Mouse (Mus musculus): Measurements from ENCODE around the gene Il18bp. TPM values are rescaled to one million over a fixed set of nuclear protein-coding genes. Genes with fewer than 3 reads are reported as not detected.
A peak's percentile ranks its signal among the peaks of the same experiment; 100 is the strongest.

Gene Il18bp
- polyA plus RNA-seq, 1 experiment from 2014 or later: 5.2 TPM

DNA sequence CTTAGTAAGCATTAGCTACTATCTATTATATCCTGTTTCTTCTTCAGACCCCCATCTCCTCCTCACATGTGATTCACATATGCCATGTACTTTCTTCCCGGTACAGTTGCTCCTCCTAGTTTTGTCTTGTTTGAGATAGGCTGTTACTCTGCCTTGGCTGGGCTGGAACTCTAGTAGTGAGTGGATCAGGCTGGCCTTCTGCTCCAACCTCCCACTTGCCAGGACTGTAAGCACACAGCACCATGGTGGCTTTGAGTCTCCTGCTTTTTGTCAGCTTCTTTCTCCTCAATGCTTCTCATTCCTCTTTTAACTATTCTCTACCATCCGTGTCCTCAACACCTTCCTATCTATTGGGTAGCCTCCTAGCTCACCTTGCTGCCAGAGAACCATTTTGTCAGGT, 49.7 kb downstream of the Il18bp start:
- Histone ChIP-seq H3K27me3 (replicated peaks; ENCODE audit: control insufficient read depth, insufficient read depth, low read length) (no peaks in the 10 kb centered on the region), H3K4me3 (ENCODE audit: low read depth, low read length) (no peak overlapping the region), H3K4me2 (replicated peaks; ENCODE audit: low read depth) (peak overlapping the region; percentile 88; the same call in 1 of the 2 replicates), H3K36me3 (ENCODE audit: control insufficient read depth, insufficient read depth) (no peaks in the 10 kb centered on the region), H3K4me1 (replicated peaks; ENCODE audit: control insufficient read depth, insufficient read depth, low read length) (peaks cover 13% of the 10 kb centered on the region), H3K27ac (ENCODE audit: low read depth, low read length) (no peak overlapping the region), H3K9me3 (ENCODE audit: control insufficient read depth) (no peaks in the 10 kb centered on the region), H3K9ac (ENCODE audit: low read depth, low read length) (no peak overlapping the region)
- 60% methylated on average over 2 of the region's 2 CpGs for WGBS
- no peak for TF ChIP-seq CTCF (IDR thresholded peaks at IDR 0.05; ENCODE audit: low read depth)
- ATAC-seq: no peak

- WGBS: 97% methylated on average over 1 of the region's 1 CpGs
- Histone ChIP-seq H3K4me3 (ENCODE audit: low read depth, low read length) (no peak overlapping the region), H3K4me1 (replicated peaks; ENCODE audit: control insufficient read depth, insufficient read depth, low read length) (peaks cover 5% of the 10 kb centered on the region), H3K9ac (ENCODE audit: low read depth, low read length) (no peak overlapping the region), H3K4me2 (replicated peaks; ENCODE audit: low read depth) (no peak overlapping the region), H3K27me3 (replicated peaks; ENCODE audit: control insufficient read depth, insufficient read depth, low read length) (no peaks in the 10 kb centered on the region), H3K27ac (ENCODE audit: low read depth, low read length) (no peak overlapping the region), H3K36me3 (ENCODE audit: control insufficient read depth, insufficient read depth) (no peaks in the 10 kb centered on the region), H3K9me3 (ENCODE audit: control insufficient read depth) (no peaks in the 10 kb centered on the region)
- no peak for TF ChIP-seq CTCF (IDR thresholded peaks at IDR 0.05; ENCODE audit: low read depth)
- ATAC-seq: no peak
Observed at GRCm38 (mm10) chr7:101967256-101967655, 51.2 kb downstream of the Il18bp start.

DNA sequence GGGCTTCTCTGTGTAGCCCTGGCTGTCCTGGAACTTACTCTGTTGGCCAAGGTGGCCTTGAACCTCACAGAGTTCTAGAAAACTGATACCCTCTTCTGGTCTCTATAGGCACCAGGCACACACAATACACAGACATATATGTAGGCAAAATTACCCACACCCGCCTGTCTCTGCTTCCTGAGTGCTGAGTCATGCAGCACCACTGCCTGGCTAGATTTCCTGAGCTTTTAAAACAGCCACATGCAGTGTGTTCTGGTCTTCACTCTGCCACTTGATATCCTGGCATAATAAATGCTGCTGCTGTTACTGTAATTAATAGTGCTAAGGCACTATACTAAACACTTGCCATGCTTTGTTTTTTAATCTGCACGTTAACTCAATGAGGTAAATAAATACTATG, 52.9 kb downstream of the Il18bp start:
- Histone ChIP-seq H3K9me3 (ENCODE audit: control insufficient read depth) (no peaks in the 10 kb centered on the region), H3K4me2 (replicated peaks; ENCODE audit: low read depth) (no peak overlapping the region), H3K9ac (ENCODE audit: low read depth, low read length) (no peak overlapping the region), H3K27ac (ENCODE audit: low read depth, low read length) (no peak overlapping the region), H3K27me3 (replicated peaks; ENCODE audit: control insufficient read depth, insufficient read depth, low read length) (no peaks in the 10 kb centered on the region), H3K36me3 (ENCODE audit: control insufficient read depth, insufficient read depth) (no peaks in the 10 kb centered on the region), H3K4me1 (replicated peaks; ENCODE audit: control insufficient read depth, insufficient read depth, low read length) (no peaks in the 10 kb centered on the region; the same call in 1 of the 2 replicates), H3K4me3 (ENCODE audit: low read depth, low read length) (no peak overlapping the region)
- ATAC-seq: no peak
- no peak for TF ChIP-seq CTCF (IDR thresholded peaks at IDR 0.05; ENCODE audit: low read depth)
- 40% methylated on average over 2 of the region's 2 CpGs for WGBS

Other genes starting within 250 kb of the Il18bp start
- gene Phox2a, start 200.4 kb downstream of the Il18bp start, polyA plus RNA-seq (2015; fragmentation: Nextera tagmentation; extraction: Ambion mirVana): 2.7 and 3.2 TPM in 2 replicates
- 18.2 and 25.8 TPM in 2 replicates for gene Inppl1, start 180.5 kb downstream of the Il18bp start, polyA plus RNA-seq (2015; fragmentation: Nextera tagmentation; extraction: Ambion mirVana)
- 1.1 and 1.2 TPM in 2 replicates for gene Folr2, start 161.5 kb downstream of the Il18bp start, polyA plus RNA-seq (2015; fragmentation: Nextera tagmentation; extraction: Ambion mirVana)
- gene Anapc15, start 155.0 kb downstream of the Il18bp start, polyA plus RNA-seq (2015; fragmentation: Nextera tagmentation; extraction: Ambion mirVana): 56.2 and 58.1 TPM in 2 replicates
- gene Folr1, start 147.9 kb downstream of the Il18bp start, polyA plus RNA-seq (2015; fragmentation: Nextera tagmentation; extraction: Ambion mirVana): 521 and 623 TPM in 2 replicates
- 179 TPM in 2 replicates for gene Lamtor1, start 112.8 kb downstream of the Il18bp start, polyA plus RNA-seq (2015; fragmentation: Nextera tagmentation; extraction: Ambion mirVana)
- 0.20 and 0.25 TPM in 2 replicates for gene Tomt, start 112.3 kb downstream of the Il18bp start, polyA plus RNA-seq (2015; fragmentation: Nextera tagmentation; extraction: Ambion mirVana)
- gene Lrrc51, start 84.8 kb downstream of the Il18bp start, polyA plus RNA-seq (2015; fragmentation: Nextera tagmentation; extraction: Ambion mirVana): 3.1 and 3.6 TPM in 2 replicates
- gene Numa1, start 84.6 kb downstream of the Il18bp start, polyA plus RNA-seq (2015; fragmentation: Nextera tagmentation; extraction: Ambion mirVana): 17.0 and 19.2 TPM in 2 replicates
- gene Rnf121, start 46.8 kb upstream of the Il18bp start, polyA plus RNA-seq (2015; fragmentation: Nextera tagmentation; extraction: Ambion mirVana): 21.9 and 22.3 TPM in 2 replicates
- 4.4 and 6.1 TPM in 2 replicates for gene Xndc1, start 46.8 kb upstream of the Il18bp start, polyA plus RNA-seq (2015; fragmentation: Nextera tagmentation; extraction: Ambion mirVana)
- 0.16 TPM in 1 of 2 replicates, not detected in the other for gene Xntrpc, start 47.0 kb upstream of the Il18bp start, polyA plus RNA-seq (2015; fragmentation: Nextera tagmentation; extraction: Ambion mirVana)
- gene Trpc2, start 64.4 kb upstream of the Il18bp start, polyA plus RNA-seq (2015; fragmentation: Nextera tagmentation; extraction: Ambion mirVana): 0.05 TPM in 1 of 2 replicates, not detected in the other
- 0.13 TPM in 1 of 2 replicates, not detected in the other for gene Art1, start 83.1 kb upstream of the Il18bp start, polyA plus RNA-seq (2015; fragmentation: Nextera tagmentation; extraction: Ambion mirVana)
- 0.09 and 0.20 TPM in 2 replicates for gene Art5, start 90.8 kb upstream of the Il18bp start, polyA plus RNA-seq (2015; fragmentation: Nextera tagmentation; extraction: Ambion mirVana)
- not detected in 2 replicates for gene Chrna10, start 98.1 kb upstream of the Il18bp start, polyA plus RNA-seq (2015; fragmentation: Nextera tagmentation; extraction: Ambion mirVana)
- 13.3 and 14.8 TPM in 2 replicates for gene Nup98, start 191.5 kb upstream of the Il18bp start, polyA plus RNA-seq (2015; fragmentation: Nextera tagmentation; extraction: Ambion mirVana)
- 34.9 and 35.0 TPM in 2 replicates for gene Pgap2, start 191.5 kb upstream of the Il18bp start, polyA plus RNA-seq (2015; fragmentation: Nextera tagmentation; extraction: Ambion mirVana)
- gene Rhog, start 237.4 kb upstream of the Il18bp start, polyA plus RNA-seq (2015; fragmentation: Nextera tagmentation; extraction: Ambion mirVana): 74.2 and 78.1 TPM in 2 replicates
- gene Stim1, start 249.1 kb upstream of the Il18bp start, polyA plus RNA-seq (2015; fragmentation: Nextera tagmentation; extraction: Ambion mirVana): 13.0 and 13.8 TPM in 2 replicates